ENCODE assay signal across 10 mouse cellular contexts in genomic region chr8:108026557-108027440, GRCm38 (mm10).
A peak's percentile ranks its signal among the peaks of the same experiment; 100 is the strongest.
DNase-seq lines count a peak whose midpoint lies in the region; ATAC-seq and TF ChIP-seq lines count a peak whose summit lies in the region.
"Had no signal": no experiment of that assay in that cellular context is flagged by ENCODE, and none has a peak within 500 bp of the region (broad histone marks: within the 10 kb centered on the region; RNA-seq: fewer than 3 reads in every experiment).

No protein-coding gene starts in this region.

- no peak for ATAC-seq in intestine, embryonic 14.5 days (replicated peaks; ENCODE audit: low FRiP score, low TSS enrichment, low read depth)
- ATAC-seq in intestine, postnatal 0 days: no peak
- no peak; the same call in 1 of the 2 replicates for ATAC-seq in embryonic facial prominence, embryonic 15.5 days (ENCODE audit: insufficient number of reproducible peaks, low FRiP score, low TSS enrichment, low read depth)

- no peak overlapping the region for H3K4me3 ChIP-seq in intestine, embryonic 14.5 days (ENCODE audit: low read depth, low read length)
- no peak overlapping the region for H3K4me3 ChIP-seq in intestine, postnatal 0 days (ENCODE audit: low read depth, low read length)
- peak overlapping the region; percentile 21; the same call in 1 of the 2 replicates for H3K4me3 ChIP-seq in embryonic facial prominence, embryonic 15.5 days (replicated peaks)
- H3K4me3 ChIP-seq: forebrain, embryonic 12.5 days; liver, embryonic 13.5 days had no signal

- H3K4me1 ChIP-seq in intestine, embryonic 14.5 days (replicated peaks; ENCODE audit: control insufficient read depth, insufficient read depth, low read length): peaks cover 15% of the 10 kb centered on the region
- H3K4me1 ChIP-seq in intestine, postnatal 0 days (replicated peaks; ENCODE audit: control insufficient read depth, insufficient read depth, low read length): no peaks in the 10 kb centered on the region
- peaks cover 29% of the 10 kb centered on the region for H3K4me1 ChIP-seq in embryonic facial prominence, embryonic 15.5 days
- H3K4me1 ChIP-seq: liver, embryonic 13.5 days had no signal

- H3K27ac ChIP-seq in intestine, embryonic 14.5 days (ENCODE audit: low read depth): no peak overlapping the region
- H3K27ac ChIP-seq in intestine, postnatal 0 days (ENCODE audit: low read depth, low read length): no peak overlapping the region
- peak overlapping the region; percentile 75; the same call in 1 of the 2 replicates for H3K27ac ChIP-seq in embryonic facial prominence, embryonic 15.5 days (replicated peaks)
- H3K27ac ChIP-seq: forebrain, embryonic 12.5 days; liver, embryonic 13.5 days had no signal

- peak overlapping the region; percentile 48 for H3K4me2 ChIP-seq in intestine, embryonic 14.5 days (ENCODE audit: low read length)
- H3K4me2 ChIP-seq in intestine, postnatal 0 days (replicated peaks; ENCODE audit: low read depth): no peak overlapping the region
- peak overlapping the region; percentile 49 for H3K4me2 ChIP-seq in embryonic facial prominence, embryonic 15.5 days (replicated peaks)
- H3K4me2 ChIP-seq: liver, embryonic 13.5 days had no signal

- no peak overlapping the region for H3K9ac ChIP-seq in intestine, embryonic 14.5 days (ENCODE audit: low read length)
- no peak overlapping the region for H3K9ac ChIP-seq in intestine, postnatal 0 days (ENCODE audit: low read depth, low read length)
- no peak overlapping the region for H3K9ac ChIP-seq in embryonic facial prominence, embryonic 15.5 days
- H3K9ac ChIP-seq: forebrain, embryonic 12.5 days; liver, embryonic 13.5 days had no signal

- H3K9me3 ChIP-seq in intestine, embryonic 14.5 days (ENCODE audit: control insufficient read depth, low read length): no peaks in the 10 kb centered on the region
- H3K9me3 ChIP-seq in intestine, postnatal 0 days (ENCODE audit: control insufficient read depth): 0 out of 2 replicates have a peak, but pooled peaks cover 3% of the 10 kb centered on the region
- no peaks in the 10 kb centered on the region for H3K9me3 ChIP-seq in embryonic facial prominence, embryonic 15.5 days (replicated peaks)
- H3K9me3 ChIP-seq: liver, embryonic 13.5 days had no signal

- H3K27me3 ChIP-seq in intestine, embryonic 14.5 days (replicated peaks; ENCODE audit: control insufficient read depth, insufficient read depth, low read length): no peaks in the 10 kb centered on the region
- H3K27me3 ChIP-seq in intestine, postnatal 0 days (replicated peaks; ENCODE audit: control insufficient read depth, insufficient read depth, low read length): no peaks in the 10 kb centered on the region
- no peaks in the 10 kb centered on the region for H3K27me3 ChIP-seq in embryonic facial prominence, embryonic 15.5 days
- H3K27me3 ChIP-seq: liver, embryonic 13.5 days had no signal

- no peak for DNase-seq in intestine, embryonic 14.5 days (ENCODE audit: low spot score)
- peak; percentile 71 for DNase-seq in embryo, embryonic 11 days
- peak; percentile 37 for DNase-seq in neural tube, embryonic 10.5 days (ENCODE audit: extremely low spot score, low spot score)
- no peak for DNase-seq in right cerebral cortex, adult 18-20 months
- no peak for DNase-seq in ovary, postnatal 10 days (ENCODE audit: low spot score)
- DNase-seq: kidney, postnatal 10 days; liver, embryonic 13.5 days had no signal

- no peaks in the 10 kb centered on the region for H3K36me3 ChIP-seq in intestine, embryonic 14.5 days (ENCODE audit: control insufficient read depth, insufficient read depth, low read length)
- H3K36me3 ChIP-seq in intestine, postnatal 0 days (ENCODE audit: control insufficient read depth, insufficient read depth): no peaks in the 10 kb centered on the region
- H3K36me3 ChIP-seq in embryonic facial prominence, embryonic 15.5 days: no peaks in the 10 kb centered on the region
- H3K36me3 ChIP-seq: forebrain, embryonic 12.5 days; liver, embryonic 13.5 days had no signal

- 51% methylated on average over 11 of the region's 11 CpGs for WGBS in intestine, embryonic 14.5 days
- WGBS in intestine, postnatal 0 days: 73% methylated on average over 11 of the region's 11 CpGs
- WGBS in embryonic facial prominence, embryonic 15.5 days: 12% methylated on average over 11 of the region's 11 CpGs

- TF ChIP-seq CTCF in intestine, postnatal 0 days (IDR thresholded peaks at IDR 0.05; ENCODE audit: low read depth): no peak

Comparison
In these comparisons a context has a peak if more than half of its experiments do, and no peak if none do; other contexts are left out.
1. DNase-seq: peak in embryo, embryonic 11 days (single experiment) and neural tube, embryonic 10.5 days (single experiment); none in intestine, embryonic 14.5 days (single experiment), right cerebral cortex, adult 18-20 months (single experiment) and ovary, postnatal 10 days (single experiment).